Mouse (Mus musculus): ENCODE data around the gene Kifc3.

DNA sequence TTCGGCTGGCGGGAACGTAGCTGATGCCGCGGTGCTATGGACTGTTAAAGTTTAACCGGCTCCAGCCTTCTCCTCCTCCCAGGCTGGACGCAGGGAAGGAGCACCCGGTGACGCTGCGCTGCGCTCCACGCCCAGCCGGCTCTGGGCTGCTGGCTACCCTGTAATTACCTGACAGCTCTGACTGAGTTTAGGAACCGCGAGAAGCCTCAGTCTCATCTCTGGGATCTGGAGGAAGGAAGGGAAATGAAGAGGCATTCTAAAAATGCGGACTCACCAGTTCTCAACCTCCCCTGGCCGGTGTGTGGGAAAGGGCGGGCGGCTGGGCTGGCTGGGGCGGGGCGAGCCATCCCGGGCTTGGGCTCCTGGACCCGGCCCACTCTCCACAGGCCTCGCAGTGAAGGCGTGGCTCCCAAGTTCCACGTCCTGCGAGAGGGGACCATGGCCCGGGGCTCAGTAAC, 64.9 kb downstream of the Kifc3 start:
- TF ChIP-seq CTCF (IDR thresholded peaks at IDR 0.05; ENCODE audit: control insufficient read depth, insufficient read depth, insufficient replicate concordance, low read depth, low read length) (no peak), POLR2A (IDR thresholded peaks at IDR 0.05; ENCODE audit: control insufficient read depth, low read depth, low read length) (no peak)

Measured in testis, adult 2 months (tissue).